Mouse (Mus musculus) MEL (cell line): ENCODE data around the gene Tlr4.

Experiments used
- CHD2 ChIP-seq: IDR thresholded peaks from 2 replicates; pipeline ENCODE4 v1.6.1; 2011; ENCODE audit warnings: low read length, improper control_type of control experiment
- CTCF ChIP-seq, 3 experiments: IDR thresholded peaks in 2 of 3; conservative IDR thresholded peaks in 1 of 3; 2 replicates each; pipeline ENCODE4 v1.5.1; 2011 to 2012; ENCODE audit warnings: low read length in 3 of 3, low read depth in 2 of 3, mild to moderate bottlenecking in 2 of 3, improper control_type of control experiment in 1 of 3, inconsistent platforms in 1 of 3, mixed read lengths in 1 of 3, moderate library complexity in 1 of 3; ENCODE audit not compliant: control insufficient read depth in 1 of 3, insufficient read depth in 1 of 3, poor library complexity in 1 of 3, severe bottlenecking in 1 of 3
- EP300 ChIP-seq, 2 experiments: IDR thresholded peaks; 2 replicates each; pipeline ENCODE4 v1.6.1; 2011; ENCODE audit warnings: improper control_type of control experiment in 2 of 2, low read length in 2 of 2, low read depth in 1 of 2, mild to moderate bottlenecking in 1 of 2
- GABPA ChIP-seq: IDR thresholded peaks from 2 replicates; pipeline ENCODE4 v1.6.1; 2012; ENCODE audit warnings: low read depth, mild to moderate bottlenecking, inconsistent platforms, low read length, improper control_type of control experiment, moderate library complexity
- GATA1 ChIP-seq: IDR thresholded peaks from 2 replicates; pipeline ENCODE4 v1.6.1; 2011; ENCODE audit warnings: low read depth, low read length, improper control_type of control experiment
- HCFC1 ChIP-seq: IDR thresholded peaks from 2 replicates; pipeline ENCODE4 v1.6.1; 2012; ENCODE audit warnings: low read depth, mild to moderate bottlenecking, inconsistent platforms, low read length, improper control_type of control experiment, moderate library complexity
- KAT2A ChIP-seq: conservative IDR thresholded peaks from 2 replicates; pipeline ENCODE4 v1.6.1; 2012; ENCODE audit warnings: low read depth, low read length, improper control_type of control experiment, inconsistent platforms
- MAZ ChIP-seq: IDR thresholded peaks from 2 replicates; pipeline ENCODE4 v1.6.1; 2012; ENCODE audit warnings: low read depth, mild to moderate bottlenecking, inconsistent platforms, low read length, improper control_type of control experiment
- MYB ChIP-seq: IDR thresholded peaks from 2 replicates; pipeline ENCODE4 v1.6.1; 2011; ENCODE audit warnings: mild to moderate bottlenecking, low read depth, low read length, improper control_type of control experiment
- POLR2A ChIP-seq, 2 experiments: IDR thresholded peaks; 2 replicates each; pipeline ENCODE4 v1.6.1; 2011 to 2012; ENCODE audit warnings: low read length in 2 of 2, mild to moderate bottlenecking in 2 of 2, control low read depth in 1 of 2, improper control_type of control experiment in 1 of 2, low read depth in 1 of 2, moderate library complexity in 1 of 2; ENCODE audit not compliant: control insufficient read depth in 1 of 2, insufficient read depth in 1 of 2, poor library complexity in 1 of 2
- POLR2AphosphoS5 ChIP-seq: IDR thresholded peaks from 2 replicates; pipeline ENCODE4 v1.6.1; 2012; ENCODE audit warnings: low read depth, borderline replicate concordance, mild to moderate bottlenecking, inconsistent platforms, low read length, moderate library complexity, mixed read lengths
- USF1 ChIP-seq: IDR thresholded peaks from 2 replicates; pipeline ENCODE4 v1.6.1; 2014; ENCODE audit warnings: low read depth, mild to moderate bottlenecking, inconsistent platforms, low read length, improper control_type of control experiment, moderate library complexity
- ZMIZ1 ChIP-seq: IDR thresholded peaks from 2 replicates; pipeline ENCODE4 v1.6.1; 2012; ENCODE audit warnings: low read depth, mild to moderate bottlenecking, inconsistent platforms, low read length, improper control_type of control experiment, moderate library complexity

- TF ChIP-seq KAT2A, result no peak
- no peak for TF ChIP-seq EP300 (IDR thresholded peaks at IDR 0.05; ENCODE audit: low read depth in 1 of 2, low read length in 2 of 2)
- no peak for TF ChIP-seq POLR2AphosphoS5
- TF ChIP-seq POLR2A (IDR thresholded peaks at IDR 0.05; ENCODE audit: control insufficient read depth in 1 of 2, insufficient read depth in 1 of 2, low read depth in 1 of 2, low read length in 2 of 2, poor library complexity in 1 of 2), result no peak
- no peak for TF ChIP-seq CTCF (IDR thresholded peaks at IDR 0.05 in 2 of 3, conservative IDR thresholded peaks at IDR 0.05 in 1 of 3; ENCODE audit: control insufficient read depth in 1 of 3, insufficient read depth in 1 of 3, low read depth in 2 of 3, low read length in 3 of 3, poor library complexity in 1 of 3, severe bottlenecking in 1 of 3)
- TF ChIP-seq GATA1, result no peak
- TF ChIP-seq USF1, result no peak
- no peak for TF ChIP-seq ZMIZ1
- TF ChIP-seq MAZ, result no peak
- TF ChIP-seq MYB, result no peak
- no peak for TF ChIP-seq GABPA
- no peak for TF ChIP-seq HCFC1
- TF ChIP-seq CHD2, result no peak
Measured at GRCm38 (mm10) chr4:66875751-66876150, 48.4 kb downstream of the Tlr4 start.
